Mouse (Mus musculus): ENCODE measurements around the gene Pih1d1. TPM values are rescaled to one million over a fixed set of nuclear protein-coding genes. Genes with fewer than 3 reads are reported as not detected.
A peak's percentile ranks its signal among the peaks of the same experiment; 100 is the strongest.
"Not testable (repeated sequence)": the region's sequence is repeated elsewhere in the genome, so short reads cannot be mapped to it uniquely, and the experiment has no call there.

Gene Pih1d1
- 6.2 and 7.2 TPM in 2 replicates for polyA plus RNA-seq (2012)

DNA sequence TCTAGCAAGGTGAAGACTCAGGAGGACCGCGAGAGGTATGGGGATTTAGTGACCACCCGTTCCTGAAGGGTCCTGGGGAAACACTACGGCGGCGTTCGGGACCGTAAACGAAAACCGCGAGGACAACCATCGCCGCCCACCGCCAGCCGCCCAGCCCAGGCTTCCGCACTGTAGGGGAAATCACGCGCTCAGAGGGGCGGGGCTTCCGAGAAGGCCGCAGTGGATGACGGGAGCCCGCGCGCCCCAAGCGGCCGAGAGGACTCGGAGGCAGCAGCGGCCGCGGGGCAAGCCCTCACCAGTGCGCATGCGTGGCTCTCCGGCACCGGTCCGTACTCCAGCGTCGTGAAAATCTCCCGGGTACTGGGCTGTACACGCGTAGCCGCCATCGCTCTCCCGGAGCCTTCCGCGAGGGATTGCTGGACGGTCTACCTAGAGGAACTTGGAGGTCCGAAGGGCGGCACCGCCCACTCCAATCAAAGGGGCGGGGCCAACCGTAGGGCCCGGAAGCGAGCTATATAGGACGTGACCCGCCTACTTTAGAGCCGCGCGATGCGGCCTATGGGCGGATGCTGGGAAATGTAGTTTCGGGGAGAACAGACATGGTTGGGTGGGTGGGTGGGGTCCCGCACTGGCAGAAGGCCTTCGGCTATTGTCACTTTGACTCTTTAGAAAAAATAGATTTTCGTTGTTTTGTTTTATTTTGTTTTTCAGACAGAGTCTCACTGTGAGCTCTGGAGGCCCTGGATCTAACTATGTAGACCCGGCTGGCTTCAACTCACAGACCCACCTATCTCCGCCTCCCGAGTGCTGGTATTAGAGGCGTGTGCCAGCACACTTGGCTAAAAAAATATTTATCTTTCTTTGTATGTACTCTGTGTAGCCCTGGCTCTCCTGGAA is at the start of gene Pih1d1, which contains the start of gene Aldh16a1:
Gene Pih1d1, plus strand, starts transcription at position 208 of the 897 bp plus-strand sequence.
Gene Aldh16a1, minus strand, starts transcription at position 489 of the 897 bp plus-strand sequence.
- Histone ChIP-seq H3K4me3 (replicated peaks) (peak within 1 kb of the TSS; percentile 77), H3K27me3 (ENCODE audit: control insufficient read depth) (no peaks in the 10 kb centered on the region), H3K9me3 (ENCODE audit: control insufficient read depth, low read length) (no peaks in the 10 kb centered on the region), H3K4me1 (ENCODE audit: control insufficient read depth) (peaks cover 31% of the 10 kb centered on the region), H3K36me3 (ENCODE audit: control insufficient read depth) (peaks cover 32% of the 10 kb centered on the region)
- no peak for TF ChIP-seq TAL1 (IDR thresholded peaks at IDR 0.05; ENCODE audit: low read length)
- TF ChIP-seq GATA1 (IDR thresholded peaks at IDR 0.05; ENCODE audit: low read length), result no peak

DNA sequence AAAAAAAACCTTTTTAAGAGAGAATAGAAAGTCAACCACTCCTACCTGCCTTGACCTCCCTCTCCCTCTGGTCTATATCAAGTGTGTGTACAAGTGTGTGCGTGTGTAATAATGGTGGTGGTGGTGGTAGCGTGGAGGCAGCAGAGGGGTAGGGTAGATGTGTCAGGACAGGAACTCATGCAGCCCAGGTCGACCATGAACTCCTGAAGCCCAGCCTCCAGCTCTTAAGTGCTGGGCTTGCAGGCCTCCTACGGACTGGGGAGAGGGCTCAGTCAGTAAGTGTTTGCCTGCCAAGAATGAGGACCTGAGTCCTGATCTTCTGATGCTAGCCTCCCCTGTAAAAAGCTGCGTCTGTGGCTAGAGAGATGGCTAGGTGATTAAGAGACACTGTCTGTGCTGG is 49.2 kb upstream of the Pih1d1 start:
- Histone ChIP-seq H3K9me3 (ENCODE audit: control insufficient read depth, low read length) (no peaks in the 10 kb centered on the region), H3K4me3 (replicated peaks) (no peak overlapping the region), H3K36me3 (ENCODE audit: control insufficient read depth) (no peaks in the 10 kb centered on the region), H3K27me3 (ENCODE audit: control insufficient read depth) (no peaks in the 10 kb centered on the region), H3K4me1 (ENCODE audit: control insufficient read depth) (no peaks in the 10 kb centered on the region)
- TF ChIP-seq GATA1 (IDR thresholded peaks at IDR 0.05; ENCODE audit: low read length) (no peak), TAL1 (IDR thresholded peaks at IDR 0.05; ENCODE audit: low read length) (no peak)

DNA sequence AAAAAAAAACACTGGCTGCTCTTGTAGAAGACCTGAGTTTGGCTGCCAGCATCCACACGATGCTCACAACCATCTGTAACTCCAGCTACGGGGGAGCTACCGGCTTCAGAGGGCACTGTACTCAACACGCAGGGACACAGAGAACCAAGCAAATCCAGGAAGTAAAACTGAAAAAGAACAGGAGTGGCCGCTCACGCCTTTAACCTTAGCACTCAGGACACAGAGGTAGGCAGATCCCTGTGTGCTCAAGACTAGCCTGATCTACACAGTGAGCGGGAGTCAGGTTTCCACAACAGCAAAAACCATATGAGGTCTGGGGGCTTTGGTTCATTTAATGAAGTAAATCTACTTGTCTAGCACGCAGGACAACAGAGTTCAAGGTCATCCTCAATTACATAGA is 48.6 kb upstream of the Pih1d1 start:
- H3K4me3 ChIP-seq (replicated peaks), result no peak overlapping the region
- no peaks in the 10 kb centered on the region for H3K9me3 ChIP-seq (ENCODE audit: control insufficient read depth, low read length)
- no peaks in the 10 kb centered on the region for H3K36me3 ChIP-seq (ENCODE audit: control insufficient read depth)
- no peaks in the 10 kb centered on the region; the same call in none of the 2 replicates for H3K4me1 ChIP-seq (ENCODE audit: control insufficient read depth)
- no peak for TF ChIP-seq GATA1 (IDR thresholded peaks at IDR 0.05; ENCODE audit: low read length)
- no peak for TF ChIP-seq TAL1 (IDR thresholded peaks at IDR 0.05; ENCODE audit: low read length)
- no peaks in the 10 kb centered on the region for H3K27me3 ChIP-seq (ENCODE audit: control insufficient read depth)

DNA sequence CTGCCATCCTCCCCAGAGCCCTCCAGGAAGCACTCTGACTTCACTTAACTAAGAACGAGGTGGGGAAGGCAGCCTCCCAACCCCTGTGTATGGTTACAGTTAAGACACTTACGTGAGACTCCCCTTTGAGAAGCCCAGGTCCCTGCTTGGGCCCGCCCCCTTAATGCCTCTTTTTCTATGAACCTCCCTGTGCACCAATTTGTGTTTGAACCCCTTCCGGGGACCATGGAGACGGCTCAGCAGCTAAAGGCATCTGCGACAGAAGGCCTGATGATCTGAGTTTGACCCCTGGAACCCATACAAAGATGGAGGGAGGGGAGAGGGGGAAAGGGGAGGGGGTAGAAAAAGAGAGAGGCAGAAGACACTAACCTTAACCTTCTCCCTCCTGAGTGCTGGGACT is 47.7 kb upstream of the Pih1d1 start:
- Histone ChIP-seq H3K4me3 (replicated peaks) (no peak overlapping the region), H3K9me3 (ENCODE audit: control insufficient read depth, low read length) (no peaks in the 10 kb centered on the region), H3K36me3 (ENCODE audit: control insufficient read depth) (no peaks in the 10 kb centered on the region), H3K4me1 (ENCODE audit: control insufficient read depth) (peaks cover 2% of the 10 kb centered on the region), H3K27me3 (ENCODE audit: control insufficient read depth) (no peaks in the 10 kb centered on the region)
- TF ChIP-seq GATA1 (IDR thresholded peaks at IDR 0.05; ENCODE audit: low read length) (no peak), TAL1 (IDR thresholded peaks at IDR 0.05; ENCODE audit: low read length) (no peak)

DNA sequence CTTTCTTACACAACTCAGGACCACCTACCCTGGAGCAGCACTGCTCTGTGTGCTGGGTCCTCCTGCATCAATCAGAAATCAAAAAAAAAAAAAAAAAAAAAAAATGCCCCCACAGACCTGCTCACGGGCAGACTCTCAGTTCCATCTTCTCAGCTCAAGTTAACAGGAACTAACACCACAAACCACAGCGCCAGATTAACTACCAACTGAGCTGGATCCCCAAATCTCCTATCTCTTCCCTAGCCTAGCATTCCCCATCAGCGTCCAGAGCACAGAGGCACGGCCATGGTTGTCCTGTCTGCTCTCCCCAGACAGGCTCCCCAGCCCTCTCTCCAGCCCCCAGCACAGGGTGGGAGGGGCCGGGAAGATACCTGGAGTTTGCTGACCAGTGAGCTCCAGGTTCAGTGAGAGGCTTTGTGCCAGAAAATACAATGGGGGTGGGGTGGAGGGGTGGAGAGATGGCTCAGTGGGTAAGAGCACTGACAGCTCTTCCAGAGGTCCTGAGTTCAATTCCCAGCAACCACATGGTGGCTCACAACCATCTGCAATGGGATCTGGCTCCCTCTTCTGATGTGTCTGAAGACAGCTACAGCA is 47.0 kb upstream of the Pih1d1 start:
- Histone ChIP-seq H3K36me3 (ENCODE audit: control insufficient read depth) (no peaks in the 10 kb centered on the region), H3K4me3 (replicated peaks) (no peak overlapping the region), H3K27me3 (ENCODE audit: control insufficient read depth) (no peaks in the 10 kb centered on the region), H3K4me1 (ENCODE audit: control insufficient read depth) (peaks cover 6% of the 10 kb centered on the region), H3K9me3 (ENCODE audit: control insufficient read depth, low read length) (no peaks in the 10 kb centered on the region)
- TF ChIP-seq TAL1 (IDR thresholded peaks at IDR 0.05; ENCODE audit: low read length), result no peak
- no peak for TF ChIP-seq GATA1 (IDR thresholded peaks at IDR 0.05; ENCODE audit: low read length)

DNA sequence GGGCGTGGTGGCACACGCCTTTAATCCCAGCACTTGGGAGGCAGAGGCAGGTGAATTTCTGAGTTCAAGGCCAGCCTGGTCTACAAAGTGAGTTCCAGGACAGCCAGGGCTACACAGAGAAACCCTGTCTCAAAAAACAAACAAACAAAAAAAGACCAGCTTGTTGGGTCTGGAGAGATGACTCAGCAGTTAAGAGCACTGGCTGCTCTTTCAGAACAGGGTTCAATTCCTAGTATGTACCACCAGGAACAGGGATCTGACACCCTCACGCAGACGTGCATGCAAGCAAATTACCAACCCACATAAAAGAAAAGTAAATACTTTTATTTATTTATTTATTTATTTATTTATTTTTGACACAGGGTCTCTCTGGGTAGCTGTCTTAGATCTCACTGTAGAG is 44.0 kb upstream of the Pih1d1 start:
- H3K4me1 ChIP-seq (ENCODE audit: control insufficient read depth), result peaks cover 26% of the 10 kb centered on the region
- not testable (repeated sequence) for H3K9me3 ChIP-seq (ENCODE audit: control insufficient read depth, low read length); H3K27me3 ChIP-seq (ENCODE audit: control insufficient read depth); H3K36me3 ChIP-seq (ENCODE audit: control insufficient read depth); H3K4me3 ChIP-seq (replicated peaks)

DNA sequence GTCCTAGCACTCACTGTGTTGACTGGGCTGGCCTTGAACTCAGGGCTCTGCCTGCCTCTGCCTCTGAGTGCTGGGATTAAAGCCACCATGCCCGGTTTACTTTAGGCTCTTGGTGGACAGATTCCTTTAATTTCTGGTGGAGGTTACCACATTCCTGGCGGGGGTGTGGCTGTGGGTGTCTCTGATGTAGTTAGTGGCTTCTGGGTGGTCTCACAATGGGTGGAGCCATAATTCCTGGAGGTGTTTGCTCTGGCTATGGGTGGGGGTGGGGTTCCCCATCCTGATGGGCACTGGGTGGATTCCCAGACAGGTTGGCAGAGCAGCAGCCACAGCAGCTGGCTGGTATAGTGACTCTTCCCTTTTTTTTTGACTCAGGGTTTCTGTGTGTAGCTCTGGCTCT is 42.2 kb upstream of the Pih1d1 start:
- peaks cover 29% of the 10 kb centered on the region for H3K4me1 ChIP-seq (ENCODE audit: control insufficient read depth)
- no peaks in the 10 kb centered on the region for H3K9me3 ChIP-seq (ENCODE audit: control insufficient read depth, low read length)
- no peaks in the 10 kb centered on the region for H3K36me3 ChIP-seq (ENCODE audit: control insufficient read depth)
- no peak for TF ChIP-seq GATA1 (IDR thresholded peaks at IDR 0.05; ENCODE audit: low read length)
- TF ChIP-seq TAL1 (IDR thresholded peaks at IDR 0.05; ENCODE audit: low read length), result no peak
- H3K27me3 ChIP-seq (ENCODE audit: control insufficient read depth), result no peaks in the 10 kb centered on the region
- H3K4me3 ChIP-seq (replicated peaks), result no peak overlapping the region

DNA sequence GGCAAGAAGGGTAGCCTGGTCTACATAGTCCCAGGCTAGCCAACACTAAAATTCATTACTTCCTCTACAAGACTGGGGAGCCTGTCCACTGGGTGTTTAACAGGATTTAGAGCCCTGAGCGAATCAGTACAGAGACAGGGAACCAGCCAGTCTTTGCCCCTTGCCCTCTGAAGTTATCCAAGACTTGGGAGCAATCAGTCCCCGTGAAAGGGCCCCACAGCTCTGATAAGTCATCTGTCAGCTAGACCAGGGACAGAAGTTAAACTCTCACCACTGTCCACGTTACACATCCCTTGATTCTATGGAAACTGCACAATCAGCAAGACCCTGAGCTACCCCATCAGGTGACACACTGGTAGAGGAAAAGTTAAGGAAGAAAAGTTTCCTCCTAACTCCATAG is 41.6 kb upstream of the Pih1d1 start:
- no peak overlapping the region for H3K4me3 ChIP-seq (replicated peaks)
- TF ChIP-seq TAL1 (IDR thresholded peaks at IDR 0.05; ENCODE audit: low read length), result no peak
- TF ChIP-seq GATA1 (IDR thresholded peaks at IDR 0.05; ENCODE audit: low read length), result no peak
- H3K36me3 ChIP-seq (ENCODE audit: control insufficient read depth), result no peaks in the 10 kb centered on the region
- H3K27me3 ChIP-seq (ENCODE audit: control insufficient read depth), result no peaks in the 10 kb centered on the region
- H3K9me3 ChIP-seq (ENCODE audit: control insufficient read depth, low read length), result no peaks in the 10 kb centered on the region
- peaks cover 30% of the 10 kb centered on the region for H3K4me1 ChIP-seq (ENCODE audit: control insufficient read depth)

DNA sequence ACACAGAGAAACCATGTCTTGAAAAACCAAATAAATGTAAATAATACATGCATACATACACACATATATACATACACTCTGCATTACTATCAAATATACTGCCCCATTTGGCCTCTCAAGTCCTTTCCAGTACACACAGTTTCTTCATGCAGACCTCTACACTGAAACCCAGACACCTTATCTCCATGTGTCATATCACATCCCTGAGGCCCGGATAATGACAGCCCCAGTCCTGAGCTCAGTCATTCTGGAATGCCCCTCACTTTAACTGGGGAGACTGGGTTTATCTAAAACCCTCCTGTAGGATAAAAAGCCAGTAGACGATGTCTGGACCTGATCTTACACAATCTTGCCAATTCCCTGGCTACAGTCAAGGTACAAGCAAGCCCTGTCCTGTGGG is 40.6 kb upstream of the Pih1d1 start:
- Histone ChIP-seq H3K4me1 (ENCODE audit: control insufficient read depth) (peaks cover 37% of the 10 kb centered on the region), H3K27me3 (ENCODE audit: control insufficient read depth) (no peaks in the 10 kb centered on the region)

More for the DNA sequence above, 40.6 kb upstream of the Pih1d1 start:
- Histone ChIP-seq H3K9me3 (ENCODE audit: control insufficient read depth, low read length) (no peaks in the 10 kb centered on the region), H3K36me3 (ENCODE audit: control insufficient read depth) (peaks cover 3% of the 10 kb centered on the region; the same call in 1 of the 2 replicates), H3K4me3 (replicated peaks) (no peak overlapping the region)
- TF ChIP-seq TAL1 (IDR thresholded peaks at IDR 0.05; ENCODE audit: low read length), result no peak
- TF ChIP-seq GATA1 (IDR thresholded peaks at IDR 0.05; ENCODE audit: low read length), result no peak
